Mouse (Mus musculus) ES-Bruce4 (cell line): Measurements from ENCODE around the gene Tuba3a.

Source experiments
- CTCF ChIP-seq: IDR thresholded peaks from one replicate; pipeline ENCODE4 v1.8.1; 2011; ENCODE audit warnings: low read depth, low read length
- EP300 ChIP-seq: IDR thresholded peaks from 2 replicates; pipeline ENCODE4 v1.6.1; 2011; ENCODE audit warnings: low read depth, low read length; ENCODE audit not compliant: insufficient read depth
- POLR2A ChIP-seq: IDR thresholded peaks from one replicate; pipeline ENCODE4 v1.8.1; 2011; ENCODE audit warnings: low read length; ENCODE audit not compliant: insufficient read depth

DNA sequence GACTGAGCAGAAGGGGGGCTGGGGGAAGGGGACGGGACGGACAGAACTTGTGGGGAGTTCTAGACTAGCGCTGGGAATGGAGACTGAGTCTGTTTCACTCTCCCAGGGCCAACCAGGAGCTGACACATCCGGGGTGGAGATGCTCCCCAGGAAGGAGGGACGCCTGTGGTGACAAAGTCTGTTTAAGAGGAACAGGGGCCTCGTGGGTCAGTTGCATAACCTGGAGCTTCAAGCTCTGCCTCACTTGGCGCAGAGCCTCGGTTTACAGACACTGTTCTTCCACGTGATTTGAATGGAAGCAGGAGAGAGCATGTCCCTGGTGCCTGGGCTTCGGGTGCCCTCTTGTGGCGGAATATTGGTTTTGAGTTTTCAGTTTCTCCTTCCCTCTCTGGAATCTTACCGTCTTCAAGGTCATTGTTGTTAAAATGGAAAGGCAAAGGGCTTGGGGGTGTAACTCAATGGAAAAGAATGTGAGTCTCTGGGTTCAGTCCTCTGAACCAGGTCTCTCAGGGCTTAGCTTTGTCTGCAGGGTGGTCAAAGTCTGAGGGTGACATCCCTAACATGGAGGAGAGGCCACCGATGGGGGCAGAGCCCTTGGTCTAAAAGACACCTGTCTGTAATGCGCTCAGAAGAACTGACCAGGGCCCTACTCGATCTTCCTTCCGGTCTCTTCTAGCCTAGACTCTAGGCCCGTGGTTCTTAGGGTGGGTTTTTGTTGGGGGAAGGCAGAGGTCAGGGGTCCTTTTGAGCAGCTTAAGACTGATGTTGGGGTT lies 14.2 kb downstream of the Tuba3a start:
- TF ChIP-seq CTCF (peak; percentile 89), EP300 (peak; percentile 69; the same call in 1 of the 2 replicates), POLR2A (no peak)
